Mouse (Mus musculus) left cerebral cortex, postnatal 14 days (tissue): ENCODE results near the gene Cir1. TPM values are rescaled to one million over a fixed set of nuclear protein-coding genes. Genes with fewer than 3 reads are reported as not detected.

Experiments
- DNase-seq, 2 experiments: peaks; one replicate each; pipeline ENCODE4 v3.0.0; 2021 to 2022; ENCODE audit warnings: low spot score in 2 of 2, mixed read lengths in 1 of 2
- intact Hi-C: fragments of 180-260 bp; cut with DNase I; formaldehyde crosslinking; loops from one replicate; pipeline ENCODE4 v1.15.1; 2025
- total RNA-seq, 2 experiments: library from RNA; stranded (reverse); gene quantifications; 2 replicates each; pipeline ENCODE4 v1.2.3; 2021

Gene Cir1
- total RNA-seq, 2 experiments from 2014 or later, result 23.0 to 23.6 TPM

DNA sequence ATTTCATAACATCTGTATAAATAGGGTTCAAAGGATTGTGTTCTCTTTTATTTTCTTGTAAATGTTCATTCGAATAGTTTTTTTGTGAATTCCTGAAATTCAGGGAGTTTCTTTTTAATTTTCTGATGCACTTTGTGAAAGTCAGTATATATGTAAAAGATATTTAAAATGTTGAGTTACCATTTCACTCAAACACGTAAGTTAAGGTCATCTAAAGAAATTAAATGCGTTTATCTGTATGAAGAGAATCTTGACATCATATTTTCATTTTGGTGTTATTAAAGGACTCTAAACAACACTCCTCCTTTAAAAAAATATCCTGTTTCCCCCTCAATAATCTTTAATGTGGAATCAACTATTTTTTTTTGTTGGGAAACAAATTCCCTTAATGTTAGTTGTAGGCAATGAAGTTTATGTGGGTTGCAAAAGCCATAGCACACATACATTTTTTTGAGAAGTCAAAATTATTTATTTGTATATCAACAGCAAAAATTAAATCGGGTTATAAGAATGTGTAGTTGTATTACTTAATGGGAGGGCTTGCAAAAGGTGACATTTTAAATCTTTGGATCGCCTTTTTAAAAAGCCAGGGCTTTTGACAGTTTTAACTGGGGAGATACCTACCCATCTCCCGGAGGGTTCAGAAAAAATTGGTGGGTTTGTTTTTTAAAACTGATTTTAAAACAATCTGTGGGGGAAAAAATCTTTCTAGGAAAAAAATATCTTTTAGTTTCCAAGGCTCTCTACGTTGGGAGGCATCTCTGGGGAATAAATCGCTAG is 37.0 kb downstream of the Cir1 start:
- no peak for DNase-seq
- intact Hi-C loops, result loop anchor here (5.0 to 10.0 kb wide), 6 partner anchors 108 to 1399 kb away; partner anchors contain the start of genes Cdca7, Hoxd11 and Hoxd12

DNA sequence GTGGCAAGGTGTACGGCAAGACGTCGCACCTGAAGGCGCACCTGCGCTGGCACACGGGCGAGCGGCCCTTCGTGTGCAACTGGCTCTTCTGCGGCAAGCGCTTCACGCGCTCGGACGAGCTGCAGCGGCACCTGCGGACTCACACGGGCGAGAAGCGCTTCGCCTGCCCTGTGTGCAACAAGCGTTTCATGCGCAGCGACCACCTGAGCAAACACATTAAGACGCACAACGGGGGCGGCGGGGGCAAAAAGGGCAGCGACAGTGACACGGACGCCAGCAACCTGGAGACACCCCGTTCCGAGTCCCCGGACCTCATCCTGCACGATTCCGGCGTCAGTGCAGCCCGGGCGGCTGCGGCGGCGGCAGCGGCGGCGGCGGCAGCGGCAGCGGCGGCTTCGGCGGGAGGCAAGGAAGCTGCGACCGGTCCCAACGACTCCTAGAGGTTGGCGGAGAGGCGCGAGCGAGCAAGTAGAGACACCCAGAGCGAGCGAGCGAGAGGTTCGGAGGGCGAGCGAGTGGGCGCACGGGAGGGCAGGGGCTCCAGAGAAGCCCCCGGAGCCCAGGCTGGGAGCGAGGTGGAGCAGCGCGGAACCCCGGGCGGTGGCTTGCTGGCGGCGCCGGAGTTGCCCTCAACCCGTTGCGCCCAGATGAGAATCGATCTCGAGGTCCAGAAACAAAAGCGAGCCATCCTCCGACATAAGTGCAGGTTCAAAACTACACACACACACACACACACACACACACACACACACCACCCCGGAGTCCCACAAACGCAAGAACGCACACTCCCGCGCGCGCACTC is 38.2 kb downstream of the Cir1 start:
- intact Hi-C loops, result loop anchor here (5.0 to 10.0 kb wide), 3 partner anchors 550 to 1742 kb away; partner anchors contain the start of genes Hoxd11 and Hoxd12
- no peak for DNase-seq

DNA sequence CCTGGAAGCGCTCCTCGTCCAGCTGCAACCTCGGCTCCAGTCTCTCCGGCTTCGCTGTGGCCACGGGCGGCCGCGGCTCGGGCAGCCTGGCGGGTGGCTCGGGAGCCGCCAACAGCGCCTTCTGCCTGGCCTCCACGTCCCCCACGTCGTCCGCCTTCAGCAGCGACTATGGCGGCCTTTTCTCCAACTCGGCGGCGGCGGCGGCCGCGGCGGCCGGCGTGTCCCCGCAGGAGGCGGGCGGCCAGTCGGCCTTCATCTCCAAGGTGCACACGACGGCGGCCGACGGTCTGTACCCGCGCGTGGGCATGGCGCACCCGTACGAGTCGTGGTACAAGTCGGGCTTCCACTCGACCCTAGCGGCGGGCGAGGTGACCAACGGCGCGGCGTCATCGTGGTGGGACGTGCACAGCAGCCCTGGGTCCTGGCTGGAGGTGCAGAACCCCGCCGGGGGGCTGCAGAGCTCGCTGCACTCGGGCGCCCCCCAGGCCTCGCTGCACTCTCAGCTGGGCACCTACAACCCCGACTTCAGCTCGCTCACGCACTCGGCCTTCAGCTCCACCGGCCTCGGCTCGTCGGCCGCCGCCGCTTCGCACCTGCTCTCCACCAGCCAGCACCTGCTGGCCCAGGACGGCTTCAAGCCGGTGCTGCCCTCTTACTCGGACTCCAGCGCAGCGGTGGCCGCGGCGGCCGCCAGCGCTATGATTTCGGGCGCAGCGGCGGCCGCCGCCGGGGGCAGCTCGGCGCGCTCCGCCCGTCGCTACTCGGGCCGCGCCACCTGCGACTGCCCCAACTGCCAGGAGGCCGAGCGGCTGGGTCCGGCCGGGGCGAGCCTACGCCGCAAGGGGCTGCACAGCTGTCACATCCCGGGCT is 39.0 kb downstream of the Cir1 start:
- DNase-seq, result no peak
- intact Hi-C loops, result loop anchor here (5.0 to 10.0 kb wide), 3 partner anchors 549 to 1741 kb away; partner anchors contain the start of genes Hoxd11 and Hoxd12

DNA sequence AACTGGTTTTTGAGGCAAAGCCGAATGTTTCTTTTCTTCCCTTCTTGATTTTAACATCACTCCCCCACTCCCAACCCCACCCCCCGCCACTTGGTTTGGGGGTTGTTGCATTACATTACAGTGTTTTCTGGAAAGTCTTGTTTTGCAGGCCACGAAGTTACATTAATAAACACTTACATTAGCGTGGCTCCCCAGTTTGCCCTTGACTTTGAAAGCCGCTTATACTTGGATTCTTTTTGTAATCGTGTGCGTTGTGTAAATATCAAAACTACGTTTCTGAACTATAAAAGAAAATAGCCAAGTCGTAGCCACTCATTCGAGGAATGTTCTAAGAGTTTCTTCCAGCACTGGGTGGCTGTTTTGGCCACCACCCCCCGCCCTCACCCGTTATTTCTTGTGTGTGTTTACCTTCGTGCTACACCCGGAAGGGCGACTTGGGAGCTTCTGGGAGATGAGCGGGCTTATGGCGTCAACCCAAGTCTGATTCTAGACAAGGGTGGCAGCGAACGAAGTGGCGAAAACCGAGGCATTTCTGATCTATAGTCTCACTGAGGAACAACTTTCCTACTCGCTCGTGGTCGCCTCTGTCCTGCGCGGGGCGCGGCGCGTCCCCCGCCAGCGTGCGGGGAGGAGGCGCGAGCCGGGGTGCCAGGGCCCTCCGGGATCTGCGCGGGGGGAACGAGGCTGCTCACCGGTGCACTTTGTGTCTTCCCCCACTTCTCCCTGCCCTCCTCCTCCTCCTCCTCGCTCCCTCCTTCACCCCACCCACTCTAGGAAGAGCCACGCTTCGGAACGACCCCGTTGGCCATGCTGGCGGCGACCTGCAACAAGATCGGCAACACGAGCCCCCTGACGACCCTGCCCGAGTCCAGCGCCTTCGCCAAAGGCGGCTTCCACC is 39.9 kb downstream of the Cir1 start:
- no peak for DNase-seq
- intact Hi-C loops, result loop anchor here (5.0 to 10.0 kb wide), 3 partner anchors 548 to 1740 kb away; partner anchors contain the start of genes Hoxd11 and Hoxd12

DNA sequence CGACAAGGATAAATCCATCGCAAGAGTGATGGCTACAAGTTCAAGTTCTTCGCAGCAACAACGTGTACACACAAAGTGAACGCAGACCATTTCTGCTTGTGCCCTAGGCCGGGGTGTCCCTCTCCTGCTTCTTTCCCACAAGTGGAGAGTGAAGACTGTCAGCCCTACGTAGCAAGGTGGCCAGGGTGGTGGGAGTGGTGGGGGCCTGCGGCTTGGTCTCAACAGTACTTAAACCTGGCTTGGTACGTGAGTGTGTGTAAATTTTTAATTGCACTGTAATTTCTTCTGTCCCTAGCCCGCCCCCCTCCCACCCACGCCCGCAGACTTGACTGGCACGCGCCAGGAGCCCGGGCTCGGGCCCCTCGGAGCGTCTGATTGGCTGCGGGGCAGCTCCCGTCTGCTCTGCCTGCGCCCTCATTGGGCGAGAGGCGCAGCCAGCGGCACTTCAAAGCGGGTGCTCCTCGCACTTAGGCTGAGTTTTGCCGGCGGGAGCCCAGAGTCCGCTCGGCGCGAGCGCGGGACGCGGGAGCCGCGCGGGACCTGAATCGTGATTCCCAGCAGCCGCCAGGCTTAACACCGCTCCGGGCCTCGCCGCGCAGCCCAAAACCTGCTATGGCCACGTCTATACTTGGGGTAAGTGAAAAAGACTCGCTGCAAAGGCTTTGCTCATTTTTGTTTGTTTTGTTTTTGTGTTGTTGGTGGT is 40.9 kb downstream of the Cir1 start, which contains the start of gene Sp9:
Gene Sp9 (plus strand): TSS at position 467 of the 703 bp plus-strand sequence.
- peak in 1 of 2 experiments; percentile 68 for DNase-seq
- intact Hi-C loops, result loop anchor here (5.0 to 10.0 kb wide), 3 partner anchors 547 to 1739 kb away; partner anchors contain the start of genes Hoxd11 and Hoxd12

DNA sequence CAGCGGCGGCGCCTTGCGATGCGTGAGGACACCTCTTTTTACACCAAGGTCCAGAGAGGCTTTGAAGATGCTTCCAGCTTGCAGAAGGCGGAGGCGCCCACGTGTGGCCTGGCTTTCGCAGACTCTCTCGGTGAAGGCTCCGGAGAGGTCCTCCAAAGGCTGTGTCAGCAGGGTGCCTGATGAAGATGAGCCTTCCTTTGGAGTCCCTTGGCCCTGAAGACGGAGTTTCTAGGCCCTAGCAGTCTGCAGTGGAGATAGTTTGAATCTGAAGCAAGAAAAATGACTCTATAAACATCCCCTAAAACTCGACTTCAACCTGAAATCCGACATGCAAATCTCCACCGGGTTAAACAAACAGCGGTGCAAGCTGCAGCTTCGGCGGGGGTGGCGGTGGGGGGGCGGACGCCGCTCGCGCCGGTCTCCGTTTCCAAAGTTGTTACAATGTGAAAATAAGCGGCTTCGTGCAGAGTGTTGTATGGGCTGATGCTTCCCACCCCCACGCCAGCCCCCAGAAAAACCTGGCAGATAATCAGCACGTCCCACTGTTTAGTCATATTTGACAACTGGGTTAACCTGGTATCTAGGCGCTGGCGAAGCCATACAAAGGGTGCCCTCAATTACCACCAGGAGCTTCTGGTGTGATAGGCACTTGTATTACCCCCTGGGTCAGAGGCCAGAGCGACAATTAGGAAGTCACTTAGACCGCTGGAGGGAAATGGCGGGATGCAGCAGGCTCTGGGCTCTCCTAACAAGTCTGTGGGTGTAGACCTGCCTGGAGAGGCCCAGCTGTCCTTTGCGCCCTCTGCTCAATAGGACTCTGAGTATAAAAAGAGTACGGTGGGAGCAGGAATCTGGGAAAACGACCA is 41.7 kb downstream of the Cir1 start:
- intact Hi-C loops, result loop anchor here (5.0 to 10.0 kb wide), 3 partner anchors 546 to 1739 kb away; partner anchors contain the start of genes Hoxd11 and Hoxd12

DNA sequence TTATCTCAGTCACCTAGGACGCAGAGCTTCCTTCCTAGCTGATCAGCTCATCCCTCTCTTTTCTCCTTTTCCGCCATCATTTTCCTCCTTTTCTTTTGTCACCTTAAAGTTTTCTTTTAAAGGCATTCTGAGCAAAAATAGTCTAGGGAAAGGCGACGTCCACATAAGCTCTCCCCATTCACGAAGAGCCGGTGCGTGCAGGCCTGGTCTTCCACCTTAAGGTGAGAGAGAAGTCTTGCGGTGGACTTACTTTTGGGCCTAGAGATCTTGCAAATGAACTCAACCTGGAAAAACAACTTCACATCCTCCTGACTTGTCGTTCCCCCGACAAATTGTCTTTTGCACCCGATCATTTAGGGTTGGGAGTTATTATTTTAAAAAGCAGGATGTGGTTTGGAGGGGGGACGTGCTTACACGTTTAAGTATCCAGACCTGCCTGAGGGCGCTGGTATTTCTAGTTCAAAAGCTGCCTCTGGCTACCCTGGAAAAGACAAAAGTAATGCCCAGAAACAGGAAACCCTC is 42.4 kb downstream of the Cir1 start:
- intact Hi-C loops, result loop anchor here (5.0 to 10.0 kb wide), 3 partner anchors 545 to 1738 kb away; partner anchors contain the start of genes Hoxd11 and Hoxd12
- DNase-seq, result no peak

More for the DNA sequence above, 41.7 kb downstream of the Cir1 start:
- DNase-seq, result no peak

DNA sequence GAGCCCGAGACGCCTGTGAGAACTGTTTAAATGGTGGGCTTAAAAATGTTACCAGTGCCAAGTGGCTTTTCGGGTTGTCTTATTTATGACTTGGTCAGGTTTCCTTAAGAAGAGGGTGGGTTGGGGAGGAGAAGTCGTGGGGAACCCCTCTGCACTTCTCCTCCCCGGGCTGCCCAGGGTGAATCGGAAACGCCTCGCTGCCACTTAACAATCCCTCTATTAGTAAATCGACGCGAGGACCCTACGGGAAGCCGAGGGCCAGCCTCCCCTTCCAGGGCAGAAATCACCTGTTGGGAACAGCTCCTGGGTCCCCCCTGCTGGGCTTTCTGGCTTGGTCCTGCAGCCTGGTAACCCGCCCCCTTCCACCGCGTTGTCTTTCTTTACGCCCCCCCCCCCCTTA is 42.8 kb downstream of the Cir1 start:
- intact Hi-C loops, result loop anchor here (5.0 to 10.0 kb wide), 4 partner anchors 545 to 1737 kb away; partner anchors contain the start of genes Hoxd11 and Hoxd12
- DNase-seq, result no peak

DNA sequence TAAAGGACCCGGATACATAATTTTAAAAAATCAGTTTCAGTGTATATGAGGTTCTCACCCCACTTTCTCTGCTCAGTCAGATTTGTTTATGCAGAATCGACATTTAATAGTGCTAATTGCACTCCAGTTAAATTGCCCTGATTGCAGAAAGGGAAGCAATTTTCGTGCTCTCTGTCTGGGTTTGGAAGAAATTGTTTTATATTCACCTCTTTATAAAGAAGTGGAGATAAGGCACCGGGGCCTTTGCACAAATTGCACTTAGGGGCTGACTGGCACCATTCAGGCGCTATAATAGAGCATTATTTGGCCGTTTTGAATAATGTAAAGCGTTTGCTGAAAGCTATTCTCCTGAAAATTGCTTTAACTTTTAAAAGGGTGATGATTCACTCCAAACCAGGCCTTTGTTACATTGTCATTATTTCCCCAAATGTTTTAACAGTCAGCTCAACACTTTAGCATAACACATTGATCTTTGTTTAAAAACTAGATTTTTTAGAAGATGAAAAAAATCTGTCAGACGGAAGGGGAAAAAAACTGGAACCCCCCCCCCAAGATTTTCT is 43.6 kb downstream of the Cir1 start:
- intact Hi-C loops, result loop anchor here (10.0 kb wide), 1 partner anchor 644 kb away; no protein-coding TSS in a partner anchor
- no peak for DNase-seq

DNA sequence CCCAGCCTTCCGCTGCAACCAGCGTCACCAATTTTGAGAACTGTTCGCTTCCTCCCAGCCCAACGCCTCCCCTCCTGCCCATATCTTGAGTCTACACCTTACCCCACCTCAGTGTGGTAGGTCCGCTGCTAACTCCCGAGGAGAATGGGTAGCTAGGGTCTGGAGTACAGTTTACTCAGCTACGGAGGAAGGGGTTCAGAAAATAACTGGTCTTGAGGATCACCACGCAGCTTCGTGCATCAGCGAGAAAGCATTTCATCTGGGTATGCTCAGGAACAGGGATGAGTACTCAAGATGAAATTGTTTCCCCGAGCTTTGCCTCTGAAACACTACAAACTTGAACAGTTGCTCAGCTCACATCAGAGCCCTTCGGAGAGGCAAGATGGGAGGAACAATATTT is 44.2 kb downstream of the Cir1 start:
- no peak for DNase-seq
- intact Hi-C loops, result loop anchor here (10.0 kb wide), 1 partner anchor 643 kb away; no protein-coding TSS in a partner anchor

DNA sequence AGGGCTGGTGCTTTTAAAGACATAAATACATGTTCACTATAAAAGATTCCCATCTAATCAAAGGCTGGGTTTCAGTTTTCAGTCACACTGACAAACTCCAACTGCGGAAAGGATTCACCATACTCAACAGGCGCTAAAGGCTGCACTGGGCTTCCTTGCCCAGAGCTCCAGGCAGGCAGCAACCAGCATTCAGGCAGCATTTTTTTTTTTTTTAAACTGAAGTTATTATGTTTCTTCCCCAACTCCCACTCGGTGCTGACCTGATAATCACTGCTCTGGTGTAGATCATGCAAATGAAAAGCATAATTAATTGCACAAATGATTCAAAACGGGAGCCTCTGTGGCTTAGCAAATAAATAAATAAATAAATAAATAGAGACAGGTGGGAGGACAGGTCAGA is 44.7 kb downstream of the Cir1 start:
- DNase-seq, result no peak
- intact Hi-C loops, result loop anchor here (10.0 kb wide), 1 partner anchor 643 kb away; no protein-coding TSS in a partner anchor

DNA sequence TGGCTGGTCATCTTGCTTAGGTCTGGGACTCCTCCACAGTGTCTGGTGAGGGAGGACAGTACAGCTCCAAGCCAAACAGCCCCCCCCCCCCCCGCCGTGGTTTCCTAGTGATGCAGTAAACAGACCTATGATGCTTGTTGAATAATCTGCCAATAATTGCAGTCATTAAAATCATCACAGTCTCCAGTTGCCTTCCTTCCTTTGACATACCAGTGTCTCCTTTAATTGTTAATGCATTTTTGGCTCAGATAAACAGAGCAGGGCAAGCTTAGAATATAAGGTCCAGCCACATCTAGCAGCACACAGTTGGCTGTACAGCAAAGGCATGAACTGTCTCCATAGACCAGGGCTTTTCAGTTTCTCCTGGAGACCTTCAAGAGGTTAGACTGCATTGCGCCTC is 45.3 kb downstream of the Cir1 start:
- DNase-seq, result no peak
- intact Hi-C loops, result loop anchor here (10.0 kb wide), 1 partner anchor 642 kb away; no protein-coding TSS in a partner anchor

DNA sequence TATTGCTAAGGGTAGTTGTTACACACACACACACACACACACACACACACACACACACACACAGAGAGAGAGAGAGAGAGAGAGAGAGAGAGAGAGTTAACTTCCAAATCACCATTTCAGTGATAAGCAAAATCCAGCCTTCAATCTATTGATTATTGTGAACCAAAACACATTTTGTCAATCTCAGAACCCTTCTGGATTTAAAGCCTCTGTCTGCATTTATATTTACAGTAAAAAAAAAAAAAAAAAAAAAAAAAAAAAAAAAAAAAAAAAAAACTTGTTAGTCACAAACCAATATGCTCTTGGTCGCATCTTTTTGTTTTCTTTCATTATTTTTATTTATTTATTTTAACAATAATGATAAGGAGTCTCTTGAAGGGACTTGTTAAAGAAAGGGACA is 45.9 kb downstream of the Cir1 start:
- no peak for DNase-seq
- intact Hi-C loops, result loop anchor here (10.0 kb wide), 1 partner anchor 642 kb away; no protein-coding TSS in a partner anchor

DNA sequence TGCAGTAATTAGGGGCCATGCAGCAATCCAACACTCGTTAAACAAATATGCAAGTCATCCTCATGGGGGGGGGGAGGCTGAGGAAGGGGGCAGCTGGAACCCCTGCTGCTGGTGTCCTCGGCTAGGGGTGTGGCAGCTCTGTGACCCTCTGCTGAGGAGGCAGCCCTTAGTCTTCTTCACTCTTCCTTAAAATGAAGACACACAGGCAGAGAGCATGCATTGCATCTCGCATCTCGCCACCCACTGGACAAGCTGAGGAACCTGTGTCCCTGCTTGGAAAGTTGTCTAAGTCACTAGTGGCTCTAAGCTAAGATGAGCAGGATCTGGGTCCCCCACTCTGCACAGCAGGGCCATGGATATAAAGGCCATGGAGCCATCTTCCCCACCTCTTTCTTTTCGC is 46.5 kb downstream of the Cir1 start:
- intact Hi-C loops, result loop anchor here (10.0 kb wide), 1 partner anchor 641 kb away; no protein-coding TSS in a partner anchor
- no peak for DNase-seq

DNA sequence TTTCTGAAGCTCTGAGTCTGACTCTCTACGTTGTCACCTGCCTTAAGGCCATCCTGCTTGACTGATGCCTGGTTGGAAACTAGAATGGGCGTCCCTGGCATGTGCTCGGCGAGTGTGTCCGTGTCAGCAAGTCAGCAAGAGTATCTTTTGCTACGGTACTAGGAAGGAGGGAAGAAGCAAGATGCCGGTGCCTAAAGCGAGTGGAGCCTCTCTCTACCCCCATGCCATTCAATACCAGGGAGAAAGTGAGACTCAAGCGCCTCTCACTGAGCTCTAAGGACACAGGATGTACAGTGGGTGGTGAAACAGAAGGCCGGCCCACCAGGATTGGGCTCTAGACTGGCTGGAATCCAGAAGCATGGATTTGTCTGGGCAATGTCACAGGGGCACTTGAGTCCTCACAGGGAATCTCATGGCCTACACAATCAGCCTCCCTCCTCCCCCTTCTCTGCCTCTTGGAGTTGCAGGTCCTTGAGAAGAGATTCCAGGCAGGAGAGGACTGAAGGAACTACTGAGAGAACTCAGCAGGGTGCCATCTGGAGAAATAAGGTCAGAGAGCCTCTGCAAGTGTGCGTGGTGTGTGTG is 47.8 kb downstream of the Cir1 start:
- DNase-seq, result no peak
- intact Hi-C loops, result loop anchor here (10.0 kb wide), 1 partner anchor 640 kb away; no protein-coding TSS in a partner anchor
